Mouse (Mus musculus): ENCODE measurements around the gene Pola2.

- TF ChIP-seq CTCF (IDR thresholded peaks at IDR 0.05 in 2 of 3, conservative IDR thresholded peaks at IDR 0.05 in 1 of 3; ENCODE audit: control insufficient read depth in 1 of 3, insufficient read depth in 1 of 3, low read depth in 2 of 3, low read length in 3 of 3, poor library complexity in 1 of 3, severe bottlenecking in 1 of 3) (no peak), EP300 (IDR thresholded peaks at IDR 0.05; ENCODE audit: low read depth in 1 of 2, low read length in 2 of 2) (no peak), RCOR1 (IDR thresholded peaks at IDR 0.05; ENCODE audit: low read depth, low read length) (no peak), ZC3H11A (IDR thresholded peaks at IDR 0.05; ENCODE audit: low read depth, low read length) (no peak), USF1 (IDR thresholded peaks at IDR 0.05; ENCODE audit: low read depth, low read length) (no peak), BHLHE40 (IDR thresholded peaks at IDR 0.05; ENCODE audit: borderline replicate concordance, low read depth, low read length) (no peak), CHD1 (IDR thresholded peaks at IDR 0.05; ENCODE audit: low read depth, low read length) (no peak), POLR2A (IDR thresholded peaks at IDR 0.05; ENCODE audit: control insufficient read depth in 1 of 2, insufficient read depth in 1 of 2, low read depth in 1 of 2, low read length in 2 of 2, poor library complexity in 1 of 2) (no peak), POLR2AphosphoS2 (IDR thresholded peaks at IDR 0.05; ENCODE audit: low read length) (no peak), GATA1 (IDR thresholded peaks at IDR 0.05; ENCODE audit: low read depth, low read length) (no peak)
These were observed 37.0 kb downstream of the Pola2 start for GRCm38 (mm10) chr19:5927026-5927425.
